Mouse (Mus musculus): ENCODE data around the gene Abcg2. TPM values are rescaled to one million over a fixed set of nuclear protein-coding genes. Genes with fewer than 3 reads are reported as not detected.

Abcg2 gene
- polyA plus RNA-seq, 1 experiment = 32.0 TPM

GRCm38 (mm10) chr6:58638566-58638965 is 54.2 kb downstream of the Abcg2 start:
- DNase-seq (ENCODE audit: low spot score) = no peak

- DNase-seq (ENCODE audit: low spot score) = no peak
Observed at GRCm38 (mm10) chr6:58639391-58639790, 55.1 kb downstream of the Abcg2 start.

DNA sequence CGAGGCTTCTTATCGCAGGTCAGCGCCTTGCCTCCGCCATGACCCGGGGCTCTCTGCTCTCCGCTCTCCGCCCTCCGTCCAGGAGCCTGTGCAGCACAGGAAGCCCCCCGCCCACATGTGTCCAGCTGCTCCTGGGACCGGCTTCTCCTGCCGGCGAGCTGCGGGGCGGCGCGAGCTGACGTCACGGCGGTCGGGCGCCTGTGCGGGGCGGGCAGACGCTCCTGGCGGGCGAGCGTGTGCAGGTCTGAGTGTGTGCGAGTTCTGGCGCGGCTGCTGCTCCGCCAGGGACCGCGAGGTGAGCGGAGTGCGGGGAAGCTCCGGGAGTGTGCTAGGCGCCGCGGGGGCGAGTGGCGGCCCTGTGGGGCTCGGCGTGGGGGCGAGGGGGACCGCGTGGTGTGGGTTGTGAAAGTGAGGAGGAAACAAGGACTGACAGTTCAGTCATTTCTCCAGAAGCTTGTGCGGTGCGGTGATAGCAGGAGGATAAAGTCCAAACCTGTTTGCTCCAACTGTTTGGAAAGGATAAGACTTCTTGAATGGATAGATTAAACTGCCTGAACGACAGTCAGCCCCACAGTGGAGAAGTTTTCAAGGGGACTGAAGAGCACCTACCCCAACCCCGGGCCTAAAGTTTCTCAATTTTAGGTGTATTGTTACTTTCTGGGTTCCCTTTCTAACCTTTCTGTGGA is 56.2 kb downstream of the Abcg2 start:
- DNase-seq (ENCODE audit: low spot score) = peak; percentile 39

GRCm38 (mm10) chr6:58641056-58641799 is 56.9 kb downstream of the Abcg2 start:
- no peak for DNase-seq (ENCODE audit: low spot score)

DNA sequence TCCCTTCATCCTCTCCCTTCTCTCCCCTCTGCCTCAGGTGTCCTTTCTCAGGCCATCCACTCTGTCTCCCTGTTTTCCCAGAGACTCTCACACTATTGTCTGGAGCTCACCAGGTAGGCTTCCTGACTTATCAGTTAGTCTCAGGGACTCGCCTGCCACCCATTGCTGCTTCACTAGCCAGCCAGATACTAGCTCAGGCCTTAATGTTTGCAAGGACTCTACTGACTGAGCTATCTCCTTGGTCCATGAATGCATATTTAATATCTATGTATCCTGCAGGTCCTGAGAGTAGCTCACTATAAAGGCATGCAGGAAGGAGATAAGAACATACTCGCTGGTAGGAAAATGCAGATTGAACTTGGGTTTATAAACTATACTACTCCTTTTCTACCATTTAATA is 57.9 kb downstream of the Abcg2 start:
- no peak for DNase-seq (ENCODE audit: low spot score)

DNA sequence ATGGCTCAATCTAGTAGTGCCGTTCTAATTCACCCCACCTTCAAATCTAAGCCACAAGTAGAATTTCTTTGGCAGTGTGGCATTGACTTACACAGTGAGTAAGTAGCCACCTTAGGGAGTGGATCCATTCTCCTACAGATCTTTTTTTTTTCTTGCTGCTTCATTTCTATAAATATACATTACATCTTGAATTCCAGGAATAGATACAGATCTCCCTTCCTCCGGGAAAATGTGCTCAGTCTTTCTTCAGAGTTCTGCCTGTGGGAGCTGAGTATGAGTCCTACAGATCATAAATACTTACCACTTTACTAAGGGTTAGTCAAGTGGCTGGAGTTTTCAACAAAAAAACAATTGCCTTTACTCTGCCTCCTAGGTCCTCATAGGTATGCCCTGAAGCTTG is 60.3 kb downstream of the Abcg2 start:
- DNase-seq (ENCODE audit: low spot score) = no peak

GRCm38 (mm10) chr6:58648100-58648749 is 63.9 kb downstream of the Abcg2 start:
- no peak for DNase-seq (ENCODE audit: low spot score)

- DNase-seq (ENCODE audit: low spot score) = no peak
Observed at GRCm38 (mm10) chr6:58650136-58650535, 65.8 kb downstream of the Abcg2 start.

- no peak for DNase-seq (ENCODE audit: low spot score)
Observed at GRCm38 (mm10) chr6:58651038-58651437, 66.7 kb downstream of the Abcg2 start.

- DNase-seq (ENCODE audit: low spot score) = no peak
Observed at GRCm38 (mm10) chr6:58660951-58661575, 76.7 kb downstream of the Abcg2 start.

- DNase-seq (ENCODE audit: low spot score) = no peak
Observed at GRCm38 (mm10) chr6:58677802-58678201, 93.5 kb downstream of the Abcg2 start.

GRCm38 (mm10) chr6:58678530-58678929 is 94.2 kb downstream of the Abcg2 start:
- DNase-seq (ENCODE audit: low spot score) = no peak

GRCm38 (mm10) chr6:58691584-58691983 is 107.3 kb downstream of the Abcg2 start:
- DNase-seq (ENCODE audit: low spot score) = no peak

DNA sequence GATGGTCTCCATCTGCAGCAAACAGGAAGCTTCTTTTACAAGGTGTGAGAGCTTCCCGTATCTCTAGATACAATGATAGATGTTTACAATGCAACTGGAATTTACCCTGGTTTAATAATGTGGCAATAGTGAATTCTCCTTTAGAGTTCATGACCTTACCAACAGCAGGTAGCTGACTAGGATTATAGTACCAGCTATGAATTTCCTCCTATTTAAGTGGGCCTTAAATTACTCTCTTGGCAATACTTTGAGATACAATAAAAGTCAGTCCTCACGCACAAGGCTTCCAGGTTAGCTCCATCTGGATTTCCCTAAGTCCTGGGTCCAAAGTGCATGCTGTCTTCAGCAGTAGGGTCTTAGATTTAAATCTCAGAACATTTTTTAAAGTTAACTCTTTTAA is 109.9 kb downstream of the Abcg2 start:
- DNase-seq (ENCODE audit: low spot score) = no peak

DNA sequence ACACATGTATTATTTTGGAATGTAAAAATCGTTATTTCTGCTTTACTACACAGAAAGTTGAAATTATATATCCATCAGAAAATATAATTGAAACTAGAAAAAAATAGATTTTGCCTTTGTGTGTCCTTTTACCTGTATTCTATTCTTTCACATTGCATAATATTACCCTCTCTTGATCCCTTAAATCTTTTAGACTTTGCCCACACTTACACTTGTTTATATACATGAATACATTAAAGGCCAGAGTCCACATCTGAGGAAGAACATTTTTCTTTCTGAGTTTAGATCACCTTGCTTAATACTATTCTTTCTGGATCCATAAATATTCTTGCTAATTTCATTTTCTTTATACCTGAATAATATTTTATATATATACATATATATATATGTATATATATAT is 110.4 kb downstream of the Abcg2 start:
- DNase-seq (ENCODE audit: low spot score) = no peak

GRCm38 (mm10) chr6:58710369-58710768 is 126.0 kb downstream of the Abcg2 start:
- DNase-seq (ENCODE audit: low spot score) = no peak

- no peak for DNase-seq (ENCODE audit: low spot score)
Observed at GRCm38 (mm10) chr6:58711909-58712308, 127.6 kb downstream of the Abcg2 start.

- DNase-seq (ENCODE audit: low spot score) = no peak
Observed at GRCm38 (mm10) chr6:58733851-58734250, 149.5 kb downstream of the Abcg2 start.

DNA sequence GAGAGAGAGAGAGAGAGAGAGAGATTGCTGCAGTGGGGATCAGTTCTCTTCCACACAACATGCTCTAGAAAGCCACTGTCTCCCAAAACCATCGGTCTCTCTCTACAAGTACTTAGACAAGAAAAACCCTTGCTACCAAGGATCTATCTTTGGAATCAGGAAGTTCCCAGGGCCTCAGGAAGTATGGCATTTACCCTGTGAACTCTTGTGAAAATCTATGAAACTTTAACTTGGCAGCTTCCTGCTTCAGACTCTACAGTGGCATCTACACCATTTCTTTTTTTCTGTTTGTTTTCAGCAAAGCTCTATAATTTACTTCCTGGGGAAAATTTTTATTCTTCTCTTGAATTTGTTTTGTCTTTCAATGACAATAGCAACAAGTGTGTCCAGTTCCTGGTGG is 150.8 kb downstream of the Abcg2 start:
- DNase-seq (ENCODE audit: low spot score) = no peak

All from urinary bladder, adult 2 months (tissue).